Mouse (Mus musculus): ENCODE data around the gene Rpn1.

DNA sequence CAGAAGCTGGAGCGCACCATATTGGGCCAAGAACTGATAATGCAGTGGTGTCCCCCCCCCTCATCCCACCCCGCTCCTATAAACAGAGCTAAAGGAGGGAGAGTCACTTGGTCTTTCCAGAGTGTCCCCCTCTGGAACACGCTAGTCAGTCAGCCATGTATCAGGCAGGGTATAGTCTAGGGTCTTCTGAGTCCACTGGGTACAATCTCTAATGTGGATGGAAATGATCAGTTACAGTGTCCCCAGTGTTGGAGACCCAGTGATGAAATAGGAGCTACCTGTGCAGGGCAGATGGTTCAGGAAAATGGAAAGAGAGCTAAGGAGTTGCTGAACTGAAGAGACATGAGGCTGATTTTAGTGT, 38.9 kb upstream of the Rpn1 start:
- TF ChIP-seq EP300 (IDR thresholded peaks at IDR 0.05; ENCODE audit: low read depth) = no peak; the same call in 1 of the 2 replicates
- TF ChIP-seq CTCF (IDR thresholded peaks at IDR 0.05; ENCODE audit: low read depth) = no peak
